Mouse (Mus musculus): ENCODE data around the gene Hnrnpk.
"Not testable (repeated sequence)": the region's sequence is repeated elsewhere in the genome, so short reads cannot be mapped to it uniquely, and the experiment has no call there.

The Hnrnpk gene

GRCm38 (mm10) chr13:58403243-58403642, at the start of gene Hnrnpk:
Hnrnpk (minus strand) TSS chr13:58403343.
- DNase-seq (ENCODE audit: low spot score in 2 of 2): not testable (repeated sequence)

- no peak for DNase-seq (ENCODE audit: low spot score in 2 of 2)
These were observed 49.1 kb upstream of the Hnrnpk start for GRCm38 (mm10) chr13:58452246-58452645.

- DNase-seq (ENCODE audit: low spot score in 2 of 2): no peak
These were observed 47.5 kb upstream of the Hnrnpk start for GRCm38 (mm10) chr13:58450459-58451182.

- no peak for DNase-seq (ENCODE audit: low spot score in 2 of 2)
These were observed 43.4 kb upstream of the Hnrnpk start for GRCm38 (mm10) chr13:58446541-58446940.

- DNase-seq (ENCODE audit: low spot score in 2 of 2): no peak
These were observed 40.6 kb upstream of the Hnrnpk start for GRCm38 (mm10) chr13:58443787-58444186.

- DNase-seq (ENCODE audit: low spot score in 2 of 2): no peak
These were observed 40.2 kb upstream of the Hnrnpk start for GRCm38 (mm10) chr13:58443326-58443725.

- no peak for DNase-seq (ENCODE audit: low spot score in 2 of 2)
These were observed 36.6 kb upstream of the Hnrnpk start for GRCm38 (mm10) chr13:58439716-58440115.

- no peak for DNase-seq (ENCODE audit: low spot score in 2 of 2)
These were observed 20.0 kb upstream of the Hnrnpk start for GRCm38 (mm10) chr13:58423061-58423660.

GRCm38 (mm10) chr13:58422242-58422641, 19.1 kb upstream of the Hnrnpk start:
- DNase-seq (ENCODE audit: low spot score in 2 of 2): no peak

- DNase-seq (ENCODE audit: low spot score in 2 of 2): no peak
These were observed 17.9 kb upstream of the Hnrnpk start for GRCm38 (mm10) chr13:58421026-58421425.

GRCm38 (mm10) chr13:58419266-58419665, 16.1 kb upstream of the Hnrnpk start:
- DNase-seq (ENCODE audit: low spot score in 2 of 2): no peak

GRCm38 (mm10) chr13:58418656-58419055, 15.5 kb upstream of the Hnrnpk start:
- no peak for DNase-seq (ENCODE audit: low spot score in 2 of 2)

- DNase-seq (ENCODE audit: low spot score in 2 of 2): no peak
These were observed 12.7 kb upstream of the Hnrnpk start for GRCm38 (mm10) chr13:58415838-58416237.

- DNase-seq (ENCODE audit: low spot score in 2 of 2): no peak
These were observed 12.2 kb upstream of the Hnrnpk start for GRCm38 (mm10) chr13:58415374-58415773.

GRCm38 (mm10) chr13:58411073-58411472, 7.9 kb upstream of the Hnrnpk start:
- DNase-seq (ENCODE audit: low spot score in 2 of 2): no peak

- no peak for DNase-seq (ENCODE audit: low spot score in 2 of 2)
These were observed 416 bp downstream of the Hnrnpk start for GRCm38 (mm10) chr13:58402744-58403110.

GRCm38 (mm10) chr13:58402003-58402743, 970 bp downstream of the Hnrnpk start, which contains the start of gene Rmi1:
Rmi1 (plus strand) TSS chr13:58402248.
- peak; percentile 94 to 97 for DNase-seq (ENCODE audit: low spot score in 2 of 2)

- peak; percentile 46 to 51 for DNase-seq (ENCODE audit: low spot score in 2 of 2)
These were observed 1.8 kb downstream of the Hnrnpk start for GRCm38 (mm10) chr13:58401135-58402002.

- no peak for DNase-seq (ENCODE audit: low spot score in 2 of 2)
These were observed 2.6 kb downstream of the Hnrnpk start for GRCm38 (mm10) chr13:58400576-58400975.

GRCm38 (mm10) chr13:58397651-58398050, 5.5 kb downstream of the Hnrnpk start:
- no peak for DNase-seq (ENCODE audit: low spot score in 2 of 2)

- not testable (repeated sequence) for DNase-seq (ENCODE audit: low spot score in 2 of 2)
These were observed 8.8 kb downstream of the Hnrnpk start for GRCm38 (mm10) chr13:58394392-58394791.

Measured in left cerebral cortex, adult 9 months (tissue).